Mouse (Mus musculus) megakaryocyte, embryonic 14.5 days (primary cell): ENCODE results near the gene Iqch.

Experiments used
- FLI1 ChIP-seq: IDR thresholded peaks from 2 replicates; pipeline ENCODE4 v1.6.1; 2012; ENCODE audit warnings: low read length, inconsistent platforms, mixed read lengths
- GATA1 ChIP-seq: IDR thresholded peaks from 3 replicates; pipeline ENCODE4 v1.6.1; 2012; ENCODE audit warnings: mixed read lengths, low read length, inconsistent platforms, borderline replicate concordance

GRCm38 (mm10) chr9:63489156-63489555, 113.1 kb downstream of the Iqch start:
- TF ChIP-seq GATA1 (no peak), FLI1 (no peak)
